Mouse (Mus musculus) olfactory bulb, adult 2 months (tissue): Measurements from ENCODE around the gene Srcin1.

ENCODE experiments used
- CTCF ChIP-seq: fragments of 200-500 bp; IDR thresholded peaks from 2 replicates; pipeline ENCODE4 v1.5.1; 2012; ENCODE audit warnings: low read depth, mild to moderate bottlenecking, low read length, moderate library complexity; ENCODE audit not compliant: insufficient read depth
- POLR2A ChIP-seq: fragments of 200-500 bp; IDR thresholded peaks from 2 replicates; pipeline ENCODE4 v1.6.1; 2012; ENCODE audit warnings: mild to moderate bottlenecking, low read depth, low read length, moderate library complexity; ENCODE audit not compliant: insufficient read depth

DNA sequence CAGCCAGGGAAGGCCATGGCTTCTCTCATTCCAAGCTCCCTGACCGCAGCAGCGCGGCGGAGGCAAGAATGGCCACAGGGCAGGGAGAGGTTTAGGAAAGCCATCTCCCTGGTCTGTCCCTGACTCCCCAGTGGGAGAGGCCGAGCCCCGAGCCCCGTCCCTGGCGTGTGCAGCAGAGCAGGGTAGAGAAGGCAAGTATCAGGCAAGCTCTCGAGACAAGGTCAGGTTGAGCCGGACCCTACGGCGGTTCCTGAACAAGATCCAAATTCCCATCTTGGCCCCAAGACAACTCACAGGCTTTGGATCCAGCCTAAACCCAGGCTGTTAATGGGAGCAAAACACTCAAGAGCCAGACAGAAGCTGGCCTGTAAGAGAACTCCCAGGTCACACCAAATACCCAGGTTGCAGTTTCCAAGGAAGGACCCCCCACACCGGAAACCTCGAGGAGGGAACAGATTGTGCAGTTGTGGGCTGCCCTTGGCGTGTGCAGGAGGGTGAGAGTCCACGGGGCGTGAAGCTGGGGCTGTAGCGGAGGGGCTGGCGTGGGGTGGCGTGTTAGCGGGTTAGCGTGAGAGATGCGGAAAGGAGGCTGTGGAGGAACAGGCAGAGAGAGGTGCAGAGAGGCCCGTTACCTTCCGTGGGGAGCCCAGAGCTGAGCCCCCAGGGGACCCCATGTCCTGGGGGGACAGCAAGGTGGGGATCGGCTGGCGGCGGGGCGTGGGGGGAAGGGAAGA is 54.1 kb downstream of the Srcin1 start:
- TF ChIP-seq CTCF (no peak), POLR2A (no peak)
